Mouse (Mus musculus): ENCODE results near the gene Mrgprf. TPM values are rescaled to one million over a fixed set of nuclear protein-coding genes. Genes with fewer than 3 reads are reported as not detected.

Mrgprf gene
- not detected for polyA plus RNA-seq (2014; fragmentation: Illumina TruSeq; extraction: RNeasy Lipid Tissue Mini Kit (QIAGEN cat#74804); ENCODE audit: low read depth, low replicate concordance)

DNA sequence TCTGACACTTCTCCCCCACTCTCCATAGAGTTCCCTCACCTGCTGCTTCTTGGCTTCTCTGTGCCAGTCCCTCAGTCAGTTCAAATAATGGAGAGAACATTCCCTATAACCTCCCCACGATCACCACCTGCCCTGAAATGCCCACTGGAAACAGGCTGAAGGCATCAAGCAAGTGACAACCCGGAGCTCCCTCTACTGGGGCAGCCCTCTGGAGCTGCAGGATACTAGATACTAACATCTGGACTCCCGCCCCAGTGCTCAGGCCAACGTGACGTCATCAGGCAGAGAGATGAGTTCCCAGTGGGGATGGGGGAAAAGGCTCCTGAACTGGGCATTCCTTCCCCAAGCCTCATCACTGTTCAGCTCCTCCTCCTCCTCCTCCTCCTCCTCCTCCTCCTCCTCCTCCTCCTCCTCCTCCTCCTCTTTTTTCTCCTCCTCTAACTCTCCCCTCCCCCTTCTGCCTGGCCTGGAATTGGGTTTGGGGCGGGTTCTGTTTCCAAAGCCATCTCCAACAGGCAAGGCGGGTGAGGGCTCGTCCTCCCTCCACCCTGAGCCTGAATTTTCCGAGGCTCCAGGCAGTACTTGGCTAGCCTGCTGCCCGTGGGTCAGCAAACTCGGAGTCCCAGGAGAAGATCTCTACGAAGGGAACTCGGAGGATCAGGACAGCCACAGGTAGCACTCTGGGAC lies at the start of gene Mrgprf:
Mrgprf (plus strand) TSS at position 508 of the 687 bp plus-strand sequence.

DNA sequence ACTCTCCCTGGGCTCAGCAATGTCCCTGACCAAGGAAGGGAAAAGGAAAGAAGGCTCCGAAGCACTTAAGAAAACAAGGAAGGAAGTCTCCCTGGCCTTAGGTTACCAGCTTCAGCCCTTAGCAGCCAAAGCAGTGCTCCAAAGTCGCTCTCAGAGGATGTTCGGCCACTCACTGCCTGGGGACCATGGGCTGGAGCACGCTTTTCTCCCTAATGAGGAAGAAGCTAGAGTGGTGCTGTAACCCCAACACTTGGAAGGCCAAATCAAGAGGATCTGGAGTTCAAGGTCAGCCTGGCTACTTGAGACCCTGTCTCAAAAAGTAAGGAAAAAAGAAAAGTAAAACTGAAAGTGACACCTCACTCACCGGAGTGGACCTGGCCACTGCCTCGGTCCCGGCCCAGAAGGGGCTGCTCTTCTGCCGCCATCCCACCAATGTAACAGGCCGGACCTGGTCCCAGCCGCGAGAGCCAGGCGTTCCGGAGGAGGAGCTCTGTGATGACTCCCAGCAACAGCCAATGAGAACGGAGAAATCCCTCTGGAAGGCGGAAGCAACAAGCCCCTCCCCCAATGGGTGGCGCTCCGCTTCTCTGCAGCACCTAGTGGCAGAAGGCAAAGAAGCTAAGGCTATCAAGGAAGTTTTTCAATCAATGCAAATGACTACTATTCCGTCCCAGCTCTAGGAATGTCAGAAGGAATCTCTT lies 17.0 kb upstream of the Mrgprf start, which contains the start of gene Tpcn2:
Tpcn2 (minus strand) TSS at position 525 of the 701 bp plus-strand sequence.

DNA sequence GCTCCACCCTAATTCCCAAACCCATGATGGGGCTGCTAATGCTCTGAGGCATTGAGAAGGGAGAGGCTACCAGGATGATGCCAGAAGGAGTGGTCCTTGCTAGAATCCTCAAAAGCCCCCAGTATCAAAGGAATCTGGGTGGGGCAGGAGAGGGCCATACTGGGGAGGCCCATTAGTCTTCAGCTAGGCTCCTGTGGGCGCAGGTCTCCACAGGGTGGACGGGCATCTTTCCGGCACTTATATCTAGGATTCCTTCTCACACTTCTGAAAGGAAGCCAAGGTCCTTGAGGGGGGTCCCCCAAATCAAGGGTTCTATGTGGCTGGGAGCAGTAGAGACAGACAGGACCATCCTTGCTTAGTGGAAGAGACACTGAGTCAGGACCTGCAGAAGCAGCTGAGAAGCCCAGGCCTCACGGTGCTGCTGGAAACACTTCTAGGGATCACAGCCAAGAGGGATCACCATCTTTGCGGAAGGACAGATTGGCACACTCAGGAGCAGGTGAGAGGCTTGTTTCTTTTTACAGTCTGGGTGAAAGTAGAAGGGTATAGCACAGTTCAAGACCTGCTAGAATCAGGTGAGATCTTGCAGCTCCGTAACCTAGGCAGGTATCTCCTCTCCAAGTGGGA lies 14.3 kb downstream of the Mrgprf start, which contains the start of gene Mrgprd:
Mrgprd (plus strand) TSS at position 51 of the 627 bp plus-strand sequence.

Other genes starting within 250 kb of the Mrgprf start
- not detected for gene 1810010D01Rik, start 92.7 kb upstream of the Mrgprf start, polyA plus RNA-seq (2014; fragmentation: Illumina TruSeq; extraction: RNeasy Lipid Tissue Mini Kit (QIAGEN cat#74804); ENCODE audit: low read depth, low replicate concordance)
- 1.6 TPM for gene Tpcn2, start 16.8 kb upstream of the Mrgprf start, polyA plus RNA-seq (2014; fragmentation: Illumina TruSeq; extraction: RNeasy Lipid Tissue Mini Kit (QIAGEN cat#74804); ENCODE audit: low read depth, low replicate concordance)
- gene Mrgprd, start 14.0 kb downstream of the Mrgprf start, polyA plus RNA-seq (2014; fragmentation: Illumina TruSeq; extraction: RNeasy Lipid Tissue Mini Kit (QIAGEN cat#74804); ENCODE audit: low read depth, low replicate concordance): not detected

Measured in adrenal gland, adult 10 weeks (tissue).